Mouse (Mus musculus) erythroblast, adult 5-6 weeks (primary cell): ENCODE data around the gene Ndufa11. TPM values are rescaled to one million over a fixed set of nuclear protein-coding genes. Genes with fewer than 3 reads are reported as not detected.

Source experiments
- ATAC-seq: replicated peaks from 2 replicates; pipeline ENCODE4 v1.8.0; 2016; ENCODE audit warnings: moderate number of reproducible peaks, mild to moderate bottlenecking, moderate TSS enrichment, inconsistent platforms; ENCODE audit not compliant: poor library complexity, low FRiP score, severe bottlenecking
- total RNA-seq, 2 experiments: library from RNA; stranded (forward) in 1 of 2; stranded (reverse) in 1 of 2; fragments of 150-400 nt in 1 of 2; fragments of 200-764, 138-1000 nt in 1 of 2; gene quantifications; 2 replicates each; pipeline versions ENCODE4 v1.2.3 to v1.2.4; 2015 to 2017; ENCODE audit warnings: low replicate concordance in 2 of 2

Gene Ndufa11
- total RNA-seq (2015; ENCODE audit: low replicate concordance) (17.7 and 29.7 TPM in 2 replicates), total RNA-seq (2017; ENCODE audit: low replicate concordance) (21.3 and 29.1 TPM in 2 replicates)

DNA sequence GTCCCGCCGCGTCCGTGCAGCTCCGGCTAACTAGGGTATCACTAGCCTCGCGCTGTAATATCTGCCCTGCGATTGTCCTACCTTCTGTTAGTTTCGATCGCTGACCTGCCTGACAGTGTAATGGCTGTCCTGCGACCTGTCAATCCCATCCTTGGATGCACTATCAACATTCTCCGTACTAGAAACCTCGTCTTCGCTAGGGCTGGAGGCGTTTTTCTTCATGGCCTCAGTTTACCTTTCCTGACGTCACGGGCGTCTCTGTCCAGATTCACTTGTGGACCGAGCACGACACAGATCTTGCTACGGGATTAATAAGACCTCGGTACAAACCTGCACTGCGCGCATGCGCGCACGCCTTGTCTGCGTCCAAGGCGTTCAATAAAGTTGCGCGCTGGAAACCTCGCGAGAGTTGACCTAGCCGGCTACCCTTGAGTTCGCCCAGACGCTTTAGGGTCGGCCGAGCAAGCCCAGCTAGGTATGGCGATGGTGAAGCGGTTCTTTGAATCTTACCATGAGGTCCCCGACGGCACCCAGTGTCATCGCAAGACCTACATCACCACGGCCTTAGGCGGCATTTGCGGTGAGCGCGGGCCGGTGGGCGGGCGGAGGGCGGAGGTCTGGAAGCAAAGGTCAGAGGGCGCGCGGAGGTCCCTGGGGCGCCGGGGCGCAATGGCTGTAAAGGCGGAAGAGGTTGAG lies at the start of gene Ndufa11, which contains the start of gene Vmac:
Ndufa11 (plus strand) TSS at position 405 of the 696 bp plus-strand sequence.
Vmac (minus strand) TSS at position 660 of the 696 bp plus-strand sequence.
- ATAC-seq: peak; percentile 75

DNA sequence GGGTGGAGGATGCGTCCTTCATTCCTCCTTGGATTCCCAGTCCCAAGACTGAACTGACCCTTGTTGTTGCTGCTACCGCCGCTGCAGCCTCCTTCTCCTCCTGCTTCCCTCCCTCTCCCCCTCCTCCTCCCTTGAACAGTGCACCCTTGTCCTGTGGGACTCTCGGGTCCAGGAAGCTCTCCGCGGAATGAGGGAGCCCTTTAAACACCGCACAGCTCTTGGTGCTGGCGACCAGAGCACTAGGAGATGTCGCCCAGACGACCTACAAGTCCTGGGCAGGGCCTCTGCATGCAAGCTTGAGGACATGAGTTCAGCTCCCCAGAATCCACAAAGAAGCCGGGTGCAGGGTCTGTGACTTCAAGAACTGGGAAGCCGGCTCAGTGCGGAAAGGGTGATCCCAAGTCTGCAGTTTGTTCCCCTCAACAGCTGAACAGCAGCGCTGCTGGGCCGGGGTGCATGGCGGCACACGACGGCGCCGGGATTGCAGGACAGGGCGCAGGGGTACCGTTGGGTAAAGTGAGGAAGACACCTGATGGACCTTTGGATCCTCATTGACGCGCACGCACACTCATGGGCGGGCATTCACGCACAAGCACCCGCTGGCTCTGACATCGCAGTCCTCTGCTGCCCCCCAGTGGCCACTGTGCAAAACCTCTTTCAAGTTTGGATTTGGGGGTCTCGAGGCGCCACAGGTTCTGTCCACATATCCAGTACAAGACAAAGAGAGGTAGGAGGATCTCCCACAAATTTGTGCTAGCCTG lies 49.0 kb upstream of the Ndufa11 start:
- peak; percentile 44 for ATAC-seq

GRCm38 (mm10) chr17:56669766-56670165 lies 47.8 kb upstream of the Ndufa11 start:
- no peak for ATAC-seq

DNA sequence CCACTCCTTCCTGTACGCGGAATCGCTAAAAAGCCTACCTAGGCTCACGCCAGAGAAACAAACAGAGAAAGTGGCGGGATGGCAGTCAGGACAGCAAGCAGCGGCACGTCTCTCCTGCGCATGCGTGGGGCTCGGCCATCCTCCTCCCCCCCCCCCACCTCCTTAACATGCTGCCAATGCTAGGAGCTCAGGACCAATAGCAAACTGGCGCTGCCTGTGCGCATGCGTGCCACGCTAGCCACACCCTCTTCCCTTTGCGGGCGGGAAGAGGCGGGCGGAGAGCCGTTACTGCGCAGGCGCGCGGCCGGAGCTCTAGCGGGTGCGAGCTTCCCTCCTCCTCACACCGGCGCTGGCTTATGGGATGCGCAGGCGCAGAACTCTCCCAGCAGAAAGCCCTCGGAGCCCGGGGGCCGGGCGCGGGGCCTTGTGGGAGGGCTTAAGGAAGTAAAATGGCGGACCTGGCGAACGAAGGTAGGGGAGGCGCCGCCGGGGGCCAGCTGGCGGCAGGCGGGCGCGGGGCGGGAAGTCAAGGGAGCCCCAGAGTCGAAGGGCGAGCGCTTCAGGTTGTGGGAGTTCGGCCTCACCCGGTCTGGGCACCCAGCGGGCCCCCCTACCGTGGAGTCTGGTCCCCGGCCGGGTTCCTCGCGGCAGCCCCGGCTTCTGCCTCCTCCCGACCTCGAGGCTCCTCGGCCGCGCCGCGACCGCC lies 44.5 kb upstream of the Ndufa11 start, which contains the start of gene Ranbp3:
Ranbp3 (plus strand) TSS at position 354 of the 706 bp plus-strand sequence.
- ATAC-seq: peak; percentile 89

DNA sequence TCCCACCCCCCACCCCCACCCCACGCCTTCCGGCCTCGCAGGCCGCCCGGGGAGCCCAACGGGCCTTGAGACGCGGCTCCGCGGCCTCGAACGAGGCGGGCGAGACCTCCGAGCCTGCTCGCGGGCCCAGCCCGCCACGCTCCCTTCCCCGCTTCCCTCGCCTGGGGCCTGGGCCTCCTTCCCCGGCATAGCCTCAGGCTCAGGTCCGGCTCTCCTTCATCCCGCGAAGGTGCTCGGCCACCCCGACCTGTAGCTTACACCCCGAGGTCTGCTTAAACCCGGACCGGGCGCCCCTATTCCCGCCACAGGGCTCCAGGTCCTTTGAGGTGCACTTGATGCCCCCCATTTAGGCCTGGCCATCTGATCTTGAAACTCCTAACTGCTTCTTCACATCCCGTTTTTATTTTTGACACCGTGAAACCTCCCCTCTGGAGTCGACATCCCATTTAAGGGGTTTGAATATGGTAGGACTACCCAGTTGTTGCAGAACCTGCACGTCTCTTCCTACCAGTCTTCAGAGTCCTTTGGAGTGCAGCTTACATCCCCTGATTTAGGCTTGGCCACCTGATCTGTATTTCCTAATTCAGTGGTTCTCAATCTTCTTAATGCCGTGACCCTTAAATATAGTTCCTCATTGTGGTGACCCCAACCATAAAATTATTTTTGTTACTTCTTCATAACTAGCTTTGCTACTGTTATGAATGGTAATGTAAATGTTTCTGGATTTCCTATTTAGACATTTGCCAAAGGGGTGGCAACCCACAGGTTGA lies 43.7 kb upstream of the Ndufa11 start:
- ATAC-seq: no peak

GRCm38 (mm10) chr17:56681791-56682190 lies 35.8 kb upstream of the Ndufa11 start:
- no peak for ATAC-seq

- ATAC-seq: 0 out of 2 replicates have a peak, but pooled peaks have one; percentile 38
Measured at GRCm38 (mm10) chr17:56682880-56683279, 34.7 kb upstream of the Ndufa11 start.

- no peak for ATAC-seq
Measured at GRCm38 (mm10) chr17:56683546-56684140, 33.9 kb upstream of the Ndufa11 start.

DNA sequence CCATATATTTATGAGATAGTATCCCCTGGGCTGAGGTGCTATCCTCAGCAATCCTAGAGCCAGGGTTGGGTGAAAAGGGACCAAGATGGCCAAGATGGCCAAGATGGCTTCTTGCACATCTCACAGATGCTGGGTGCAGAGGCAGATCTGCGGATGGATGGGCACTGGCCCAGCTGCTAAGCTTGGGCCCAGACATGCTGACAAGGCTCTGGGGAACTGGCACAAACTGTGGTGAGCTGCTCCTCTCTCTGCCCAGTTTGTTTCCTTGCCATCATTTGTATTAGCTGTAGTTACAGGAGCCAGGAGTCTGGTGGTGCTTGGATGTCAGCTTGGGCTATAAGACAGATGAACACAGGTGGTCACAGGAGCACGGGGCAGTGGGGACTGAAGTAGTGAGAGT lies 32.9 kb upstream of the Ndufa11 start:
- no peak for ATAC-seq

- ATAC-seq: no peak
Measured at GRCm38 (mm10) chr17:56686801-56687200, 30.8 kb upstream of the Ndufa11 start.

- ATAC-seq: peak; percentile 36; the same call in 1 of the 2 replicates
Measured at GRCm38 (mm10) chr17:56688045-56688444, 29.5 kb upstream of the Ndufa11 start.

DNA sequence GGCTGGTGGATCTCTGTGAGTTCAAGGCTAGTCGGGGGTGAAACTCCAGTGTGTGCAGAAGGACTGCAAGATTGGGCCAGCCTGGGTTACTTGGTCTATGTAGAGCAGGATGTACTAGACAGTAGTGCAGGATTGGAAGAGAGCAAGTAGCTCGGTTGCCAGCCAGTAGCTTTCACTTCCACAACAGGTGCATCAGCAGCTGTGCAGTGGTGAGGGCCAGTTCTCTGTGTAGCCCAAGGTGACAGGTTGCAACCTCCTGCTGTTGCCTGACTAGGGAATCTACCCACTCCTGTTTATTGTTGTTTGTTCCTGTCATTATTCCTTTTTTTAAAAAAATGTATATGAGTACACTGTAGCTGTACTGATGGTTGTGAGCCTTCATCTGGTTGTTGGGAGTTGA lies 28.9 kb upstream of the Ndufa11 start:
- ATAC-seq: no peak

- ATAC-seq: no peak
Measured at GRCm38 (mm10) chr17:56693395-56693794, 24.2 kb upstream of the Ndufa11 start.

GRCm38 (mm10) chr17:56693851-56694310 lies 23.7 kb upstream of the Ndufa11 start:
- ATAC-seq: no peak

DNA sequence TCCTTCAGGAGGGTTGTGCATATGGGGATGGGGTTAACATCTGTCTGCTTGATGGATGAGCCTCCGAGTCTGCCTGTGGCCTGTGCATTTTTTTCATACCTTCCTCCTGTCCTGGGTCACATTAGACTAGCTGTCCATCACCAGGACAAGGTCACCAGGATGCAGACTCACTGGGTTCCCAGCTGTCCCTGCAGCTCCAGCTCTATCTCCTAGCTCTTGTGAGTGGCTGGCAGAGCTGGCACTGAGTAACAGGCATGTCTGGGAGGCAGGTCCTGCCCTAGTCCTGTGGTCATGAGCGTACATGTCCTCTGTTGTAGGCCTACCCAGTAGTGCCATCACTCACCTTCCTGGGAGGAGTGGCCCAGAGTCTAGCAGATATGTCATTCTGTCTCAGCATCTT lies 17.1 kb upstream of the Ndufa11 start:
- ATAC-seq: no peak

DNA sequence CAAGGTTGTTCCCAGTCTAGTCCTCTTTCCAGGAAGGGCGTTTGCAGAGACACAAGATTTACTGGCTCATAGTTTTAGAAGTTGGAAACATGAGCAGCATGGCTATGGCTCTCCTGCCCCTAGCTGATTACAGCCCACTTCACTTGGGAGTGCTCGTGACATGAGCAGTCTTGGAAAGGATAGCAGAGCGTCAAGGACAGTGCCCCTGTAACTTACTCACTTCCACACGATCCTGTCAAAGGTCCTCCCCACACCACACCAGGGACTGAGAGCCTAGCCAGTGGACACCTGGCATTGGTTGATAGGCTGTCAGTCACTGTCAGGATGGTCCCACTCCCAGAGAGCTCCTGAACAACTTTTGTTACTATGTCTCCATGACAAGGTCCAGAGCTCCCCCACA lies 14.5 kb upstream of the Ndufa11 start:
- ATAC-seq: no peak

GRCm38 (mm10) chr17:56706515-56706914 lies 11.1 kb upstream of the Ndufa11 start:
- no peak for ATAC-seq

DNA sequence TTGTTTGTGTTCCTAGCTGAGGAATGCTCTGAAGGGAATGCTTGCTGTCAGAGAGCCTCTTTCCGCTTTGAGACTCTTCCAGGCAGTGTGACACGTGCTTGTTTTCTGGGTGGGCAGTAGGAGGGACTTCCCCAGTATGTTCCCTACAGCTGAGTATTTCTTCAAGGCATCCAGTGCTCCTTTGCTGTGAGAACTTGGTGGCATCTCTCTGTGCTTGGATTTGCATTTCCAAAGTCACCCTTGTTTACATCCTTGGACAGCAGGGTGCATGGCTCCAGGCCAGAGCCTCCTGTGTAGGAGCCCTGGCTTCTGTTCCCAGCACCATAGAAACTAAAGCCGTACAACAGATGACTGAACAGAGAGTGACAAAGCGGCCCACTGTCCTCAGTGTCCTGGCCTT lies 8.9 kb upstream of the Ndufa11 start:
- no peak for ATAC-seq

DNA sequence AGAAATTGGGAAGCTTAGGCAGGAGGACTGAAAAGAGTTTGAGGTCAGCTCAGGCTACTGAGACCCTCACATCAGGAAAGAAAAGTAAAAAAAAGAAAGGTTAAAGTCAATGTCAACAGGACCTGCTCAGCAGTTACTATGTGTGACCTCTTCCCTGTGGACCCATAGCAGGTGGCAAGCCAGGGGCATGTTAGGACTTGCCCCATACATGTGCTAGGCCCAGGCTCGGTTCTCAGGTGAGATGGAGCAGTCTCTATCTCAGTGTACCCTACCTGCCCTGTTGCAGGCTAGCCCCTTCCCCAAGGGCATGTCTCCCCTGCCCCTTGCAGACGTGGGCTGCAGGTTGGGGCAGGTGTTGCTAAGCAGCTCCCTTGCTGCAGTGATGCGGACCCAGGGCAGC lies 7.9 kb upstream of the Ndufa11 start:
- ATAC-seq: no peak
